Mouse (Mus musculus): Measurements from ENCODE around the gene Olfr643. TPM values are rescaled to one million over a fixed set of nuclear protein-coding genes. Genes with fewer than 3 reads are reported as not detected.

Olfr643 gene
- not detected for polyA plus RNA-seq (2017; shearing (Covaris generic))

GRCm38 (mm10) chr7:104137305-104137704, at the start of gene Olfr643:
Gene Olfr643, minus strand, starts transcription at chr7:104137405.

GRCm38 (mm10) chr7:104183292-104183691, 46.1 kb upstream of the Olfr643 start, which contains the start of gene Olfr648:
Gene Olfr648, minus strand, starts transcription at chr7:104183392.

DNA sequence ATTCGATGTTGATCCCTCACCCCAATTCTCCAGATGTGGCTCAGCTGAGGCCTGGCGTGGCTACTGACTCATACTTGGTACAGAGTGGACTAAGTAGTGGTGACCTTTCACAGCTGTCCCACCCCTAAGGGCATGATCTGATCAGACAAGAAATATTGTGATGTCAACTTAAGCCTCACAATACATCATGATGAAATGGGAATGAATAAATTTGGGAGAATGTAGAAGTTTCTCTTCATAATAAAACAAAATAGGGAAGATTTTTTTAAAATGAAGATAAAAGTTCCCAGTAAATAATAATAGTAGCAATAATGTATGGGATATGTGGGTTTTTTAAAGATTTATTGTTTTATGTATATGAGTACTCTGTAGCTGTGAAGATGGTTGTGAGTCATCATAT, 13.3 kb upstream of the Olfr643 start, which contains the start of gene Ubqlnl:
Gene Ubqlnl, minus strand, starts transcription at position 101 of the 400 bp plus-strand sequence.

GRCm38 (mm10) chr7:104143179-104143578, 6.0 kb upstream of the Olfr643 start, which contains the start of gene Ubqln3:
Gene Ubqln3, minus strand, starts transcription at chr7:104143279.

DNA sequence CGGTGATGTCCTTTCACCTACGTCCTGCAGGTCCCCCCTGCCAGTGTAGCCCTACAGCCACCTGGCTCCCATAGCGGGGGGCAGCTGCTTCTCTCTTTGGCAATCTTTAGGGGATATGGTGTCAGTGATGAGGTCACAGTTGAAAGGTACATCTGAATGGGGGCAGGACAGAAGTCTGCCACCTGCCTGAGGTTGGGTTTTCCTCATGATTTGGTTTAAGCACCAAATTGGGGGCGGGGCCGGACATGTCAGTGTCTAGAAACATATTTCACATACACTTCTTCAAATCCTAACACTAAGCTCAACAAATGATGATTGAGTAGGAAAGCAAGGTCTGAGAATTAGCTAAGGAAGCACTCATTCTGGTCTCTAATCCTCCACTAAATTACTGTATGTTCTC, 7.5 kb downstream of the Olfr643 start, which contains the start of gene Ubqln5:
Gene Ubqln5, minus strand, starts transcription at position 101 of the 400 bp plus-strand sequence.

DNA sequence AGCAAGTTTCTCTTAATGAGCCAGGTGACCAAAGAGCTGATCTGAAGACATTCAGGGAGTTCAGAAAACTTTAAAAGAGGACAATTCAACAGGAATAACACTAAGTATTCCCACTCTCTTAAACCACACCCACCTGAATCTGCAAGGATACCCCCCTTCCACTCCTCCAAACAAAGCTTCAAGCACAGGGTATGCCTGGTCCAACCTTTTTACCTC, 32.5 kb downstream of the Olfr643 start, which contains the start of gene Olfr646:
Gene Olfr646, plus strand, starts transcription at position 117 of the 216 bp plus-strand sequence.

GRCm38 (mm10) chr7:104085365-104085764, 51.8 kb downstream of the Olfr643 start, which contains the start of gene Olfr645:
Gene Olfr645, minus strand, starts transcription at chr7:104085465.

GRCm38 (mm10) chr7:104071769-104072168, 65.4 kb downstream of the Olfr643 start, which contains the start of gene Olfr644:
Gene Olfr644, minus strand, starts transcription at chr7:104071869.

DNA sequence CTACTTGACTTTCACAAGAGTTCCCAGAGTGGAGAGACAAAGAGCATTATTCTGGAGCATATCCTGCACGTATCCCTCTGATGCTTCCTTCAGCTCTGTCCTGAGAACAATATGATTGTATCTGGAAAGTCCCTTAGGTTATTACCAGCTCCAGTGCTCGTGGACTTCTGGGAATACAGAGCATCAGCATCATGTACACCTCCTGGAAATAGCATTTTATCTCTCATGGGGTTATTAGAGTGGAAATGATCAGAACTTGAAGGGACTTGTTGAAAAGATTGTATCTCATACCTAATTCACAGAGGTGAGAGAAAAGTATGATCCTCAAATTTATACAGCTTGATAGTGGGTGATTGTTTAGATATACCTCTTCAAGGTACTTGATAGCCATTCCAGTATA, 75.9 kb downstream of the Olfr643 start, which contains the start of gene 4930516K23Rik:
Gene 4930516K23Rik, minus strand, starts transcription at position 101 of the 400 bp plus-strand sequence.

GRCm38 (mm10) chr7:104052566-104052965, 84.6 kb downstream of the Olfr643 start, which contains the start of gene Olfr642:
Gene Olfr642, minus strand, starts transcription at chr7:104052666.

GRCm38 (mm10) chr7:104035145-104035544, 102.1 kb downstream of the Olfr643 start, which contains the start of gene Olfr641:
Gene Olfr641, plus strand, starts transcription at chr7:104035445.

DNA sequence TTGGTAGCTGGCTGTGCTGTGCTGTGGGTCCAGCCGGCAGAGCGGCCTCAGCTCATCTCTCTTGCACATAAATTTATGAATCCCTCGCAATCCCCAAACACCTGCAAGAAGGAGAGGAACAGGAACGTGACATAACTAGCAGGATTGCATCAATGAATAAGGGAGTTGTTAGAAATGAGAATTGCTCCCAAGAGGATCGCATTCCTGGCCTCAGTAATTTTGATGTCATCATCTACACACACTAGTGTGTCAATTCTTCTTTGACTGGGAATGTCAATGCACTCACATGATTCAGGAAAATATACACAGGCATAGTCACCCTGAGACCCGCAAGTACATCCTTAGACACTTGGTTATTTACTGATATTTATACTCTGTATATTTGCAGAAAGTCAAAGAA, 111.7 kb downstream of the Olfr643 start, which contains the start of gene Olfr640:
Gene Olfr640, minus strand, starts transcription at position 101 of the 400 bp plus-strand sequence.

DNA sequence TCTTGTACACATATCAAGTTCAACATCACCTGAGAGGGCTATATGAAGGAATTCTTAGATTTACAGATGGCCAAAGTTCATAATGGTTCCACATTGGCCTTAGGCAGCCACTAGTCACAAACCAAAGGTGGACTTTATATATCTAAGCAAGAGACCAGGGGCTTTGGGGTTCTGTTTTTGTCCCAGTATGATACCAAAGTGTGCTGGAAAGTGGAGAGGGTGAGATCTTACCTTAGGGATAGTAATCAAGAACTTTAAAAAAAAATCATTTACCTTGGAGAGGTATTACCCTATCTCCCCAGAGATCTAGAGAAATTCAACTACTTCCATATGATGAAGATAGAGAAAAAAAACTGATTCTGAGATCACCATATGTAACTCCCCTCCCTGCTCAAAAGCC, 120.0 kb downstream of the Olfr643 start, which contains the start of gene Olfr639:
Gene Olfr639, minus strand, starts transcription at position 101 of the 400 bp plus-strand sequence.

DNA sequence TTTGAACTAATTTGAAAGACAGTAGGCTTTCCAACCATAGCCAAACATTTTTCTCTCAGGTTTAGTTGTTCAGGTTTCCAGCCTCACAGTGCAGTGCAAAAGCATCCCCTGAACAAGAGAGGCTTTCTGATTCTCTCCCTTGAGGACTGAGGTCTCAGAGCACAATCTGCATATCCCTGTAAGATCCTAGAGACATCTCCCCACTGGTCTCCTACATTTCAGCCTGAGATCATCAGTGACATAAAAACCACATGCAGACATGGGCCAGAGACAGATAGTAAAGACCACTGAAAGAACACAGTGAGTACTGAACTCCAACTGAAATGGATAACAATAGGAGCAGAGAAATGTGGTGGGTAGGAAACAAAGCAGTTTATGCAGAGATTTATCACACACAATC, 138.8 kb downstream of the Olfr643 start, which contains the start of gene Olfr638:
Gene Olfr638, plus strand, starts transcription at position 301 of the 400 bp plus-strand sequence.

GRCm38 (mm10) chr7:103970852-103971251, 166.4 kb downstream of the Olfr643 start, which contains the start of gene Olfr635:
Gene Olfr635, plus strand, starts transcription at chr7:103971152.

Other genes starting within 250 kb of the Olfr643 start
- not detected for gene Olfr64, start 242.9 kb downstream of the Olfr643 start, polyA plus RNA-seq (2017; shearing (Covaris generic))
- gene Olfr65, start 233.9 kb downstream of the Olfr643 start, polyA plus RNA-seq (2017; shearing (Covaris generic)), result not detected
- gene Olfr631, start 208.6 kb downstream of the Olfr643 start, polyA plus RNA-seq (2017; shearing (Covaris generic)), result not detected
- not detected for gene Olfr632, start 203.1 kb downstream of the Olfr643 start, polyA plus RNA-seq (2017; shearing (Covaris generic))
- not detected for gene Olfr633, start 193.0 kb downstream of the Olfr643 start, polyA plus RNA-seq (2017; shearing (Covaris generic))
- 0.04 TPM for gene Olfr635, start 166.3 kb downstream of the Olfr643 start, polyA plus RNA-seq (2017; shearing (Covaris generic))
- not detected for gene Olfr638, start 138.7 kb downstream of the Olfr643 start, polyA plus RNA-seq (2017; shearing (Covaris generic))
- gene Olfr639, start 120.1 kb downstream of the Olfr643 start, polyA plus RNA-seq (2017; shearing (Covaris generic)), result 0.05 TPM
- gene Olfr640, start 111.8 kb downstream of the Olfr643 start, polyA plus RNA-seq (2017; shearing (Covaris generic)), result not detected
- not detected for gene Olfr641, start 102.0 kb downstream of the Olfr643 start, polyA plus RNA-seq (2017; shearing (Covaris generic))
- not detected for gene Olfr642, start 84.7 kb downstream of the Olfr643 start, polyA plus RNA-seq (2017; shearing (Covaris generic))
- gene 4930516K23Rik, start 76.0 kb downstream of the Olfr643 start, polyA plus RNA-seq (2017; shearing (Covaris generic)), result not detected
- gene Olfr644, start 65.5 kb downstream of the Olfr643 start, polyA plus RNA-seq (2017; shearing (Covaris generic)), result not detected
- not detected for gene Olfr645, start 51.9 kb downstream of the Olfr643 start, polyA plus RNA-seq (2017; shearing (Covaris generic))
- not detected for gene Olfr646, start 32.5 kb downstream of the Olfr643 start, polyA plus RNA-seq (2017; shearing (Covaris generic))
- gene Ubqln5, start 7.6 kb downstream of the Olfr643 start, polyA plus RNA-seq (2017; shearing (Covaris generic)), result not detected
- gene Ubqln3, start 5.9 kb upstream of the Olfr643 start, polyA plus RNA-seq (2017; shearing (Covaris generic)), result not detected
- gene Ubqlnl, start 13.2 kb upstream of the Olfr643 start, polyA plus RNA-seq (2017; shearing (Covaris generic)), result not detected
- not detected for gene Olfm5, start 27.4 kb upstream of the Olfr643 start, polyA plus RNA-seq (2017; shearing (Covaris generic))
- gene Olfr648, start 46.0 kb upstream of the Olfr643 start, polyA plus RNA-seq (2017; shearing (Covaris generic)), result not detected
- gene Olfr649, start 58.6 kb upstream of the Olfr643 start, polyA plus RNA-seq (2017; shearing (Covaris generic)), result not detected
- 2.0 TPM for gene Trim6, start 81.4 kb upstream of the Olfr643 start, polyA plus RNA-seq (2017; shearing (Covaris generic))
- gene Trim34a, start 107.1 kb upstream of the Olfr643 start, polyA plus RNA-seq (2017; shearing (Covaris generic)), result 21.8 TPM
- gene Trim5, start 150.7 kb upstream of the Olfr643 start, polyA plus RNA-seq (2017; shearing (Covaris generic)), result 9.6 TPM
- 124 TPM for gene Trim12a, start 178.1 kb upstream of the Olfr643 start, polyA plus RNA-seq (2017; shearing (Covaris generic))
- 0.91 TPM for gene Trim34b, start 192.1 kb upstream of the Olfr643 start, polyA plus RNA-seq (2017; shearing (Covaris generic))
- gene Trim12c, start 216.0 kb upstream of the Olfr643 start, polyA plus RNA-seq (2017; shearing (Covaris generic)), result 8.7 TPM
- 0.22 TPM for gene Trim30b, start 232.5 kb upstream of the Olfr643 start, polyA plus RNA-seq (2017; shearing (Covaris generic))

All from naive thymus-derived CD4-positive, alpha-beta T cell, adult 5 months (primary cell).